Mouse (Mus musculus): ENCODE data around the gene Sult6b2. TPM values are rescaled to one million over a fixed set of nuclear protein-coding genes. Genes with fewer than 3 reads are reported as not detected.
A peak's percentile ranks its signal among the peaks of the same experiment; 100 is the strongest.

The Sult6b2 gene
- total RNA-seq, 2 experiments from 2014 or later, result 0.15 TPM; not detected in 1

DNA sequence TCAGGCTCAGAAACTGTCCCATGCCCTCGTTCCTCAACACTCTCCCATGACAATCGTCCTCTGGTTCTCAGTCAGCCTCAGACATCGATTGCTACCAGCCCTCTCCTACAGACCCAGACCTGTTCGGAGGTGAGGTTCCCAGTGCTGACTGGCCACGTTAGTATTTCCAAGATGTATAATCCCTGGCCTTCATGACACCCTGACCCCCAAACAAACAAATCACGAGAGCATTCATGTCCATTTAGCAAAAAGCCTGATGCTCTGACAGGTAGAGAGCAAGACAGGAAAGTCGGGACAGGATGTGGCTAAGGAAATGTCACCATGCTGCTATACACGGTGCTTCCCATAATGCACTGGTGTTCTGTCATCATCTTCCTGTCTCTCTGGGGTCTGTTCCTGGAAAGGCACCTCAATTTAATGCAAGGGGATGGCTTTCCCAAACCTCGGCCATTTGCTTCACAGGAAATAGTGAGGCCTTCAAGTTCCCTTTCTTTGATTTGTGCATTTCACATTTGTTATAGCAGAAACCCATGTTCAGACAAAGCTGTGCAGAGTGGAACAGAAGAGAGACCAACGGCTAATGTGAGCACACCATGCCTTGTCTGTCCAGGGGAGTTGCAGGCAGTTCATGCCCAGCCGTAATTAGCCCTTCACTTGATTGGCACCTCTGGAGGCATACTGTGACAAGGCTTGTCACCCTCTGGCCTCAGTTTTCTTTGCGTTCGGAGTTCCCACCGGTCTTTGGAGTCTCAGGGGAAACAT, 24.3 kb downstream of the Sult6b2 start:
- DNase-seq (ENCODE audit: low spot score in 2 of 2), result no peak

DNA sequence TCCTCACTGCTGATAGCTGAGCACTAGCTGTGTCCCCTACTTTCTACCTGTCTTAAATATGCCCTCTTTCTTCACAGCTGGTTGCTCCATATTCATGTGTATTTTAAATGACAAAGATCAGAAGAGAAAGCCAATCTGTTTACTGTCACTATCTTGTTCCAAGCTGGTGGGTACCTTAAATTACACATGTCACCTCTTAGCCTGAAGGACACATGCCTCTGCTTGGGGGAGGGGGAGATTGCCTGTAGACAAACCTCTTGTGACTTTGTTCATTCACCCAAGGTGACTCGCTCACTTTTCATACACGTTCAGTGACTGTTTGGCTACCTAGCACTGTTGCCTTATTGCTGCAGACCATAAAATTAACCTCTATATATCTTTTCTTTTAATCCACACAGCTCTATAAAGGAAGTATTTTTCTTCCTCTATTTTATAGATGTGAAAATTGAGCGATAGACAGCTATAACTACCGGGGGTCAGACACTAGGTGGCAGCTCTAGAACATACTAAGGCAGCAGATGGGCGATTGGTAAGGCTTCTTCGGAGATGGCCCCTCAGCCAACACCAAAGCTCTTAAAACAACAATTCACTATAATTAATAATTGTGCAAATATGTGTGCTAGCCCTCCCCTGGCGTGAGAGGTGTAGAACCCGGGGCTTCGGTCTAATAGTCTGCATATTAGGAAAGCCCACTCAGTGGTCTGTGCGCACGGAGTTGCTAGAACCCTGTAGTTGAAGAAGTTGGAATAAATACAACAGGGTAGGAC, 25.1 kb downstream of the Sult6b2 start:
- peak; percentile 37 to 70 for DNase-seq (ENCODE audit: low spot score in 2 of 2)

DNA sequence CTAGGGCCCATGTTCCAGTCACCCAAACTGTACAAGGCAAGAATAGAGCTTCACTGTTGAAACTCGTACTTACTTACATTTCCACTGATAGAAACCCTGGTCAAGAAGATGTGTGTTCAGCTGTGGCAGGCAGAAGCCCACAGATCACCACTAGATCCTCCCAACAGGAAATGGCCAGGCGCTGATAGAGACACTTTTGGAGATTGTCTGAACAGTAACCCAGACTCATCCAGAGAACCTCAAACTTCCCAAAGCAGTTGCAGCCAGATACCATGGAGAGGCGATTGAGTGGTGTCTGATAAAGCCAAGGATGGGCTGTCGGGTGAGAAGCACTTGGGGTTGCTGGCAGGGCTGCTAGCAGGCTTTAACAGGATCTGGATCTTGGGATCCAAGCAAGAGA, 27.4 kb downstream of the Sult6b2 start:
- no peak for DNase-seq (ENCODE audit: low spot score in 2 of 2)

DNA sequence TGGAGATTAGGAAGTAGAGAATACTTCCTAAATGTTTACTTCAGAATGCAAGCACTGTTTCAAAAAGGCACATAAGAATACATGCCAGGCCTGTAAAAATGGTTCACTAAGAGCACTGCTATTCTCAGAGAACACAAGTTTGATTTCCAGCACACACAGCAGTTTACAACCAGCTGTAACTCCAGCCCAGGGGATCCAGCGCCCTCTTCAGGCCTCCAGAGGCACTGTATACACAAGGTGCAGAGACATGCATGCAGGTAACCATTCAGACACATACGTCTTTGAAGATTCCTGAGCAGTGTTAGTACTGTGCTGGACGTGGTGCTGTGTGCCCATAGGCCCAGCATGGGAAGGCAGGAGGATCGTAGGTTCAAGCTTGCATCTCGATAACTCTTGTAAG, 30.7 kb downstream of the Sult6b2 start:
- DNase-seq (ENCODE audit: low spot score in 2 of 2), result no peak

DNA sequence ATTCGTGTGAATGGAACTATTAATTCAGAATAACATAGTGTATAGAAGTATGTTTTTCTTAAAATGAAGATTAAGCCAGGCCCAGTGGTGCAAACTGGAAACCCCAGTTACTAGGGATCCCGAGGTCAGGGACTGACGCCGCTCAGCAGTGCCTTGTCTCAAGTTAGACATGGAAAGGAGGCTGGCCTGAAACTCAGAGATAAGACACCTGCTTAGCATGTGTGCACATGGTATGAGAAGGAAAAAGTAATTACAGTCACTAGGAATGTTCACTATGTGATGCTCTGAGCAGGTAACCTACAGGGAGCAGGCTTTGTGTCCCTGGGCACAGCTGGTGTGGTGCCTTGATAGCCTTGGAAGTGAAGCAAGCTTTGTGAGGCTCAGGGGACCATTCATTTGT, 32.7 kb downstream of the Sult6b2 start:
- DNase-seq (ENCODE audit: low spot score in 2 of 2), result no peak

DNA sequence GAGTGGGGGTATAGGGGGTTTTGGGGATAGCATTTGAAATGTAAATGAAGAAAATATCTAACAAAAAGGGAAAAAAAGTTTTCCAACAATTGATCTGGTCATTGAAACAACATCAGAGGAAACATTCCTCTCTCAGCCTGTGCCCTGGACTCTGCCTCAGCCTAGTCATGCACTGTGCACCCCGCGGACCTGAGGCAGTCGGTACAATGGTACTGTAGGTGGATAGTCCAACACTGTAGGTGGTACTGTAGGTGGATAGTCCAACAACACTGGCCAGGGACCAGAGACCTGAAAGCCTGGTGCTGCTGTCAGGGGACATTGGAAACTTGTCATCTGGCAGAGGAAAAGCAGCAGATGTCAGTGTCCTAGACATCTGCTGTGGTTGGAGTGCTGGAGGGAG, 34.4 kb downstream of the Sult6b2 start:
- no peak for DNase-seq (ENCODE audit: low spot score in 2 of 2)

DNA sequence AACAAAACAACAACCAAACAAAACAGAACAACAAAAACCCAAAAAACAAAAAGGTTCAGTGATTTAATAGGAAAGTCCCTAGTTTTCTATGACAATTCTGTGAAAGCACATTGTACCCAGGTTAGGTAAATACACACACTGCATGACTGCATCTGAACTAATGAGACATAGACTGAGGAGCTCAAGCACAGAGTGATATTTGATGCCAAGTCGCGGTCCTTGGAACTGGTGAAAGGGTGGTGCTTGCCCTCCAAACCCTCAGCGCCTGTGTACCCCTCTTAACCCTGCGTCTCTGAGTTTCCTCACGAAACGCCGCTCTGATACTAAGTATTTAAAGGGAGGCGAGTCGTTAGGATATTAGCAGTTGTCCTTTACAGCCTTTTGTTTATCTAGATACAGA, 37.0 kb downstream of the Sult6b2 start:
- no peak for DNase-seq (ENCODE audit: low spot score in 2 of 2)

DNA sequence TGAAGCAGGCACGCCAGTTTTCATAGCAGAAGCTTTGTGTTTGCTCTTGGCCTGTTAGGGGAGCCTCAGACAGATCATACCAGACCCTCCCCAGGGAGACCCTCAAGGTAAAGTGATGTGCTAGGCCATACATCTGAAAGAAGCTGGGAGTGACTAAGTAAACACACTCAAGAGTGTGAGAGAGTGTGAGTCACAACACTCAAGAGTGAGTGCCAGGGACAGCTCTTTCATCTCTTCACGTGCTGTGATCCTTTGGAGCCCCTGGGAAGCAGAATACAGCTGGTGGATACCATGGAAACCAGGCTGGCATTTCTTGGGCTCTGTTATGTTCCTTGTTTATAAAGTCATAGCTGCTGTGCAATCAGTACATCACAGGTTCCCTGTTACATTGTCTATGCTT, 39.4 kb downstream of the Sult6b2 start:
- DNase-seq (ENCODE audit: low spot score in 2 of 2), result no peak

DNA sequence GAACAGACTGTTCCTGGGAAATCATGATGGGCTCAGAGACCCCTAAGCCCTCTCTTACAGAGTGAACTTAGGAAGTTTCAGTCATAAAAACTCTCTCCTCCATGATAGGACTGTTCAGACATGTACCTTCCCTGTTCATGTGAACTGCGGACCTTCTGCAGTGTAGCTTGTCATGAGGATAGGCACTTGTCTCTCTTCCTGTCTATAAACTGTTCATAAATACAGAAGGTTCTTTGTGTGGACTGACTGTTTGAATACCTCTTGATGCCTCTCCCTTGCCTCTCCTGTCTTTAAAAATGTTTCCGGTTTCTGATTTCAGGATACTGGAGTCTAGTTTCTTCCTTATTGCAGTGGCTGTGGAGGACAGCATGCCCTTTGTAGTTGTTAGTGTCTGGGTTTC, 44.7 kb downstream of the Sult6b2 start:
- DNase-seq (ENCODE audit: low spot score in 2 of 2), result no peak

DNA sequence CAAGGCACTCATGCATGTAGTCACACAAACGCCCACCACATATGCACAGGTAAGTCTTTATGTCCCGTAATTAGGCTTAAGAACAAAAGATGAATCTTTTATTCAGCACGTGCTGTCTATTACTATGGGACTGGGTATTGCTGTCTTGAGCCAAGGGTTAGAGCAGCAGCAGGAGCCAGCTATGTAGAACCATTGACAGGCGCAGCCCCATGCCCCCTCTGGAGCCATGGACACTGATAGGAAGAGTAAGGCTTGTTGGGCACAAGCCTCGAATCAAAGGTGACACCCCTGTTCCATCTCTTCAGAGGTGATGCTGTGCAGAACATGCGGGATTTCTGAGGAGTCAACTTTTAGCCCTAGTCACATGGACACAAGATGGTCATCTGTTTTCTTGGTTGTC, 45.7 kb downstream of the Sult6b2 start:
- no peak for DNase-seq (ENCODE audit: low spot score in 2 of 2)

DNA sequence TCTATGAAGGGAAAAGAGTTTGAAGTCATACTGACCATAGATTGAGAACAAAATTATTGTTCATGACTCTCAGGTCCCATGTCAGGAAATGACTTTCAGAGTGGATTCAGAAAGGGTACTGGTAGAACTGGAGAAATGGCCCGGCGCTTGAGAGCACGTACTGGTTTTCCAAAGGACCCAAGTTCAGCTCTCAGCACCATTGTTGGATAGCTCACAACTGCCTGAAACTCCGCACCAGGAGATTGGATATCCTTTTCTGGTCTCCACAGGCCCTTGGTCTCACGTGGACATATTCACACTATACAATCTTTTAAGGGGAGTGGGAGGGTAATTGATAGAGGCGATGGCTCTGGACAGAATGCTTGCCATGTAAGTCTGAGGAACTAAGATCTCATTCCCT, 46.3 kb downstream of the Sult6b2 start:
- DNase-seq (ENCODE audit: low spot score in 2 of 2), result no peak

DNA sequence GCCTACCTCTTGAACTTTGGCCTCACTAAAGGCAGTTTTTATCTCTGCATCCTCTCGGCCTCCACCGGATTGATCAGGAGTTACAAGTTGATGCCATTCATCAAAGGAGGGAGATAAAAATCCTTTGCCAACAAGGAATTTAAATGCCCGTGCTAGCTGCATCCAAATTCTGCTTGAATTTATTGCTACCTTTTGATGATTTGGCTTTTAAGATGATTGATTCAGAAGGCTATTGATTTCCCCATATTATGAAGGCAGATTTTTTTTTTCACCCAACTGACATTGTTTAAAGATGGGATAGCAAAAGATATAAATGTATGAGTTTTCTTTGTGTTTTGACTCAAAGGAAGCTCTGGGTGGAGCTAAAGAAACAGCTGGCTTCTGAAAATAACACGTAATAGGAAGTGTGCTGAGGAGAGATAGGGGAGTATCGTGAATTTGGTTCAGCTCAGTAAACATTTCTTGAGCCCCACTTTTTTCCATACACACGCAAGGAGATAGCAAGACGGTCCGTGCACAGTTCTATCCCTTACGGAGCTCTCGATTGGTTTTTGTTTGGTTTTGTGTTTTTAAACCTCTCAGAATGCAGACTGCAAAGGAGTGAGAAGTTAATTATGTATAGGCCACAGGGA, 46.9 kb downstream of the Sult6b2 start:
- DNase-seq (ENCODE audit: low spot score in 2 of 2), result no peak

DNA sequence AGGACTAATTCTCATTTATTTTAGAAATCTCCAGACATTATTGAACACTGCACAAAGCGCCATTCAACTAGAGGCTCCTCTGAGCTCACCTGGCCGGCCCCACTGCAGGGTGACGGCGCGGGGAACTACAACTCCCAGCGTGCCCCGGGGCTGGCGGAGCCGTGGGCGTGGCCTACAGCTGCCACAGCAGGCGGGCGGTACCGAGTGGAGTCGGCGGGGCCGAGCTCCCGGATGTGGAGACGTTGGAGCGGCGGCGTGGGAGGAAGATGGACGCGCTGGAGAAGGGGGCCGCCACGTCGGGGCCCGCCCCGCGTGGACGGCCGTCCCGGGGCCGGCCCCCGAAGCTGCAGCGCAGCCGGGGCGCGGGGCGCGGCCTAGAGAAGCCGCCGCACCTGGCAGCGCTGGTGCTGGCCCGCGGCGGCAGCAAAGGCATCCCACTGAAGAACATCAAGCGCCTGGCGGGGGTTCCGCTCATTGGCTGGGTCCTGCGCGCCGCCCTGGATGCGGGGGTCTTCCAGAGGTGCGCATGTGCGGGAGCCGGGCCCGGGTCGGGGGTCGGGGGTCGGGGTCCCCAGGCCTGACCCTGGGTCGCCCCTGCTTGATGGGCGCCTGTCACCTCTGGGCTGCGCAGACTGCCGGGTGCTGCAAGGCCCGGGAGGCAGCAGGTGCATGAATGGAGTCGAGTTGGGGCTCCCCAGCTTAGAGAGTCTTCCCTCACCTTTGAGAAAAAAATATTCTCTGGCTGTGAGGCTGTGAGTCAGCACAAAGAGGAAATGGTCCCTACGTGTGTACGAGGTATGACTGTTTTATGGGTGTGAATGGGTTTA, 47.6 kb downstream of the Sult6b2 start, which contains the start of gene Cmas:
Gene Cmas (plus strand): TSS at position 180 of the 827 bp plus-strand sequence.
- DNase-seq (ENCODE audit: low spot score in 2 of 2), result peak; percentile 86 to 93

DNA sequence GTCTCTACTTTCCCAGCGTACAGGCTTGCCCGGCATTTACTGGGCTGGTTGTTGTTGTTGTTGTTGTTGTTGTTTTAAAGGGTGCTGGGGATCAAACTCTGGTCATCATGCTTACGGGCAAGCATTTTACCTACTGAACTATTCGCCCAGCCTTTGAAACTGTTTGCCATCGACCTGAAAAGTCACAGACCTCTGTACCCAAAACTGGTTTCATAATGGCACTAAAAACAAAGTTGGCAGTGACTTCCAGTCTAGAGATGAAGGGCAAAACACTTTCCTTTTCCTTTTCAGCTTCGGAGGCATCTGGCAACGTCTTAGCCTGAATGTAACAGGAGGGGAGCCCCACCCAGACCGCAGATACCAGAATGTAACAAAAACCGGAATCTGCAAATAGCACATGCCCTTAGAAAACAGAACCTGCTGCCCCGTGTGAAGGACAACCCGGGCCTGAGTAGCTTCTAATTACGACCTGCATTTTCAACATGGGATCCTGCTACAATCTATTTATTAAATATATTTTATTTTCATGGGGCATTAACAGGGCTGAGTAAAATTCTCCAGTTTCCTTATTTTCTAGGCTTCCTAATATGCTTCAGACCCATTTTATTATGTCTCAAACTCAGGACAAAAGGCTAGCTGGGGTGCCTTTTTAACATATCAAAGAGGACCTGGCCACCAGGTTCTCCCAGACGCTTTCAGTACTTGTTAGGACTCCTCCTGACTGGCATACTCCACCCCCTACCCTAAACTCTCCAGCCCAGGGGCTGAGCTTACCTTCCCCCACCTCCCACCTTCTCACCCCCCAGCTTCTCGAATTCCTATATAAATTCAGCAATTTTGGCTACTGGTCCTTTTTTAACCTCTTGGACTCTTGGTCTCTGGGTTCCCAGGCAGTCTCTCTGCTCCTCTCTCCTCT, 51.7 kb downstream of the Sult6b2 start:
- DNase-seq (ENCODE audit: low spot score in 2 of 2), result no peak

DNA sequence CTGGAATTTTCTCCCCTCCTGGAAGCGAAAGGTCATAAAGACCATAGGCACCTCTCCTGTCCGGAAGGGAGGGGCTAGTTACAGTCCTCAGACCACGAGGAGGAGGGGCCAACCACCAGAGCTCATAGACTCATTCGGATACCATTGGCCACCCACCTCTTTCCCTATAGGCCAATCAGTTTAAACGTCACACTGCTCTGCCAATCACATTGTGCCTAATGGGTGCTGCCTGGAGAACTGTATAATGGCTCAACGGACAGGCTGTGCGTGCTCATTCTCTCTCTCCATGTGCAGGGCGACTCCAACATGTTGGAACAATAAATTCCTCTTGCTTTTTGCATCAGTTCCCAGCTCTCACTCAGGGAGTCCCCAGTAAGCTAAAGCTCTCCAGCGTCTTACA, 52.9 kb downstream of the Sult6b2 start:
- no peak for DNase-seq (ENCODE audit: low spot score in 2 of 2)

DNA sequence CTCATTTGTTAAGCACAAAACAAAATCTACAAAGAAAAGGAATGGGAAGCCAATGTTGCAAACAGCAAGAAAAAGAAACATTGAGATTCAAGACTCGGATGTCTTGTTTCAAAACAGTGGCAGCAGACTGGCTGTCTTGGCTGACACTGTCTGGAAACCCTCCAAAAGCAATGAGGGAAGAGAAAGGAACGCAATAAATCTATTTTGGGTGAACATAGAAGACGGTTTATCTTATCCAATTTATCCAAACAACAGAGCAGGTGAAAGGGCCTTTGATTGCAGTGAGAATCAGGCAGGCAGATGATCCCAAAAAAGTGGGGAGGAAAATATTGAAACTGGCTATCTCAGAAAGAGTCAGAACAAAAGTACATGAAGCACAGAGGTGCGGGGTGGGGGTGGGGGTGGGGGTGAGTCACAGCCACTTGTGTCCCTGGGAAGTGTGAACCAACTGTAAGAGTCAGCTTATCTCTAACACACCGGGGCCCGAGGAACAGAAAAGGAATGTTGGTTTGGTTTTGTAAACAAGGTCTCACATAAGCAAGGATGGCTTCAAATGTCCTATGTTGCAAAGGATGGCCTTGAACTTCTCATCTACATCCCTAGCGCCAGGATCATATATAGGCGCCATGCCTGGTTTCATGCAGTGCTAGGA, 56.1 kb downstream of the Sult6b2 start:
- no peak for DNase-seq (ENCODE audit: low spot score in 2 of 2)

DNA sequence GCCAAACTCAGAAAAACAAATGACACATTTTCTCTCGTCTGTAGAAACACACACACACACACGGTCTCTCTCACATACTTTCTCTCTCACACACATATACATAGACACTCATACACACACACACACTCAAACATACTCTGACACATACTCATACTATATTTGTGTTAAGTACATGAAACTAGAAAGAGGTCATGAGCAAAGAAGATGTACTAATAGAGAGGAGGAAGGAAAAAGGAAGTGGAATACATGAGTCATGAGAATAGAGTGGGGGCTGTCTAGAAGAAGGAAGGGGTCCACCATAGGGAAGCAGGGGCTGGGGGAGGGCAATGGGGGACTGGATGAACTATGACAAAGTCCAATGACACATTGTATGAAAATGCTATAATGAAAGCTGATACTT, 57.1 kb downstream of the Sult6b2 start:
- DNase-seq (ENCODE audit: low spot score in 2 of 2), result no peak

DNA sequence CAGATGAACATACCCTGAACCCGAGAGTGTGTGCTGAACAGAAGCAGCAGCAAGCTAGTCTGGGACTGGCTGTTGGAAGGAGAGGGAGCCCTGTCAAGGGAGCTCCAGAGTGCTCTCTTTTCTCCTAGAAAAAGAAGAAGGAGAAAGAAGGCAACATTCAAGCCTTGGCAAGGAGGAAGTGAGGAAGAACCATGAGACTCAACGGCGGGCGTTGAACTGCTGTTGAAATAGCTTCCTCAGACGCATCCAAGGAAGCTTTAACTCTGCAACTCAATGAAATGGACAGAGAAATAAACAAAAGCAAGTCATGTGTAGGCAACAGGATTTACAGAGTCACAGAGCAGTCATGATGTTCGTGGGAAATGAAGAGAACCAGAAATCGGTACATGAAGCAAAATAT, 57.5 kb downstream of the Sult6b2 start:
- no peak for DNase-seq (ENCODE audit: low spot score in 2 of 2)

DNA sequence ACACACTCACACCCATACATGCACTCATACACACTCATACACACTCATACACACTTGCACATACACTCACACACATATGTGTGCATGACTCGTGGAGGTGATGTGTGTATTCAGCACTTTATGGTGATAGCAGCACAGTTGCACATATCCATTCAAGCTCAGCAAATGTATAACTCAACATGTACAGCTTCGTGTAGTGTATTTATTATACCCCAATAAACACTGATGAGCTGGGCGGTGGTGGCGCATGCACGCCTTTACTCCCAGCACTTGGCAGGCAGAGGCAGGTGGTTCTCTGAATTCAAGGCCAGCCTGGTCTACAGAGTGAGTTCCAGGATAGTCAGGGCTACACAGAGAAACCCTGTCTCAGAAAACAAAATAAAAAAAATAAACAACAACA, 58.8 kb downstream of the Sult6b2 start:
- no peak for DNase-seq (ENCODE audit: low spot score in 2 of 2)

DNA sequence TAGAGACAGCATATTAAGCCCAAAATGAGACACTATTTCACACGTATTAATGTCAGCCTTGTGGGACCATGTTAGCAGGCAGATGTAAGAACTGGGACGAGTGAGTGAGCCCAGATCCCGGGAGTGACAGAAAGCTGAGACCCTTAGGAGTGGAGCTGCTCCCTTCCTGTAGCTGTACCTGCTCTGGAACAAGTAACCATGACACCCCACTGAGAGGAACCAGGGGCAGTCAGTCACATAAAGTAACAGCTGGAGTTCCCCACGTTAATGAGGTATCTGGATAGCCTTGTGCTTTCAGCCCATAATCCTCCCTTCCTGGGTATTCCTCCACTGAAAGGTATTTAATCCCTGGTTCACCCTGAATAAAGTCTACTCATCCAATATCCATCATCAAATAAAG, 61.1 kb downstream of the Sult6b2 start:
- no peak for DNase-seq (ENCODE audit: low spot score in 2 of 2)

Measured in layer of hippocampus, adult 18-20 months (tissue).